18 mouse cellular contexts compared by ENCODE assay signal in the genomic region with DNA sequence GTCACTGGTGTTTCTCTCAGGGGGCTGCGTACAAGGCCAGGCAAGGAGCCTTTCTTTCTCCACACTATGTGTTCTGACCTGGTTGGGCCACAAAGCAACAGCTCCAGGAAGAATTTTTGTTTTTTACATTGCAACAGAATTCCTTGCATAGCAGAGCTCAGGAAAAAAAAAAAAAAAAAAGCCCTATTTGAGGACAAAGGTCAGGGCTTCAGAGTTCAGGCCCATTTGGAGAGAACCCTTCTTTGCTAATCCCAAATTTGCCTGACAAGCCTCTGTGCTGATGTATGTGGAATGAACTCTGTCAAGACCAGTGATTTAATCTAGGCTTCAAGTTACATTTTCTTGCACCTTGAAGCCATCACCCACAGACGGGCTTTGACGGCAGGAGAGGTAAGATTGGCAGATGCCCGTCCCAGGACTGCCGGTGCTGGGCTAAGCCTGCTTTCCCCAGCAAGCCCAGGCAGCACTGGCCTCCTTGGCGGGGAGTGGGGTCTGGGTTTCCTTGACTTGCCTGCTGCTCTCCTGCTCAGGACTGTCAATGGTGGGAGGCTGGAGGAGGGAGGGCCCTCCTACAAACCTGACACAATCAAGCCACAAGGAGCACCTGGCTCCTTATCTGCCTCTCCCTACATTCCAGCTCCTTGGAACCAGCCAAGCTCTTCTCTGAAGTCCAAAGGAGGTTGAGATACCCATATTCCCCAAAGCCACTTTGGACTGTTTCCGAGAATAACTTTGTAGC. TPM values are rescaled to one million over a fixed set of nuclear protein-coding genes. Genes with fewer than 3 reads are reported as not detected.
DNase-seq lines count a peak whose midpoint lies in the region; ATAC-seq and TF ChIP-seq lines count a peak whose summit lies in the region.
"Had no signal": no experiment of that assay in that cellular context is flagged by ENCODE, and none has a peak within 500 bp of the region (broad histone marks: within the 10 kb centered on the region; RNA-seq: fewer than 3 reads in every experiment).

No protein-coding gene starts in this region.

- TF ChIP-seq CTCF in gastrocnemius, adult 2 months (IDR thresholded peaks at IDR 0.05), result no peak
- TF ChIP-seq CTCF in small intestine, adult 2 months (IDR thresholded peaks at IDR 0.05; ENCODE audit: extremely low read depth, insufficient read length, insufficient replicate concordance, low read depth, low read length), result no peak
- TF ChIP-seq CTCF in hindbrain, postnatal 0 days (IDR thresholded peaks at IDR 0.05; ENCODE audit: low read depth), result no peak

- no peak for TF ChIP-seq POLR2A in small intestine, adult 2 months (IDR thresholded peaks at IDR 0.05; ENCODE audit: low read depth, low read length)

- no peaks in the 10 kb centered on the region for H3K36me3 ChIP-seq in intestine, embryonic 14.5 days (ENCODE audit: control insufficient read depth, insufficient read depth, low read length)
- no peaks in the 10 kb centered on the region for H3K36me3 ChIP-seq in small intestine, adult 2 months (ENCODE audit: control insufficient read depth, insufficient read depth, low read length)
- H3K36me3 ChIP-seq in hindbrain, postnatal 0 days (ENCODE audit: insufficient read depth, low read length), result no peaks in the 10 kb centered on the region
- no peaks in the 10 kb centered on the region for H3K36me3 ChIP-seq in forebrain, embryonic 10.5 days (replicated peaks)
- H3K36me3 ChIP-seq: limb, embryonic 13.5 days; neural tube, embryonic 13.5 days had no signal

- ATAC-seq in intestine, embryonic 14.5 days (replicated peaks; ENCODE audit: low FRiP score, low TSS enrichment, low read depth), result peak; percentile 44; the same call in 1 of the 2 replicates
- ATAC-seq in hindbrain, postnatal 0 days, result no peak
- ATAC-seq: inflammation-experienced regulatory T-cells, adult 6 months had no signal

- H3K9ac ChIP-seq in intestine, embryonic 14.5 days (ENCODE audit: low read length), result no peak overlapping the region
- no peak overlapping the region for H3K9ac ChIP-seq in hindbrain, postnatal 0 days (replicated peaks; ENCODE audit: low read length)
- H3K9ac ChIP-seq: limb, embryonic 13.5 days; neural tube, embryonic 13.5 days had no signal

- WGBS in intestine, embryonic 14.5 days, result 40% methylated on average over 7 of the region's 7 CpGs
- 33% methylated on average over 7 of the region's 7 CpGs for whole genome bisulfite sequencing in small intestine, adult 2 months
- WGBS in hindbrain, postnatal 0 days, result 80% methylated on average over 7 of the region's 7 CpGs
- 72% methylated on average over 7 of the region's 7 CpGs for WGBS in forebrain, embryonic 10.5 days

- H3K4me3 ChIP-seq in gastrocnemius, adult 2 months, result no peak overlapping the region
- no peak overlapping the region for H3K4me3 ChIP-seq in intestine, embryonic 14.5 days (ENCODE audit: low read depth, low read length)
- no peak overlapping the region for H3K4me3 ChIP-seq in small intestine, adult 2 months (ENCODE audit: low read depth, low read length)
- no peak overlapping the region for H3K4me3 ChIP-seq in hindbrain, postnatal 0 days (ENCODE audit: low read length)
- H3K4me3 ChIP-seq in forebrain, embryonic 10.5 days, result no peak overlapping the region
- H3K4me3 ChIP-seq: limb, embryonic 13.5 days; neural tube, embryonic 13.5 days had no signal

- intact Hi-C loops in gastrocnemius, adult 2 months (cut with DNase I), result no loop called here

- H3K27me3 ChIP-seq in intestine, embryonic 14.5 days (replicated peaks; ENCODE audit: control insufficient read depth, insufficient read depth, low read length), result no peaks in the 10 kb centered on the region
- no peaks in the 10 kb centered on the region for H3K27me3 ChIP-seq in small intestine, adult 2 months (ENCODE audit: control insufficient read depth, insufficient read depth, low read length)
- H3K27me3 ChIP-seq in hindbrain, postnatal 0 days (ENCODE audit: insufficient read depth, low read length), result no peaks in the 10 kb centered on the region
- H3K27me3 ChIP-seq in forebrain, embryonic 10.5 days (ENCODE audit: poor library complexity, severe bottlenecking), result no peaks in the 10 kb centered on the region
- H3K27me3 ChIP-seq: limb, embryonic 13.5 days; neural tube, embryonic 13.5 days had no signal

- H3K9me3 ChIP-seq in intestine, embryonic 14.5 days (ENCODE audit: control insufficient read depth, low read length), result no peaks in the 10 kb centered on the region
- H3K9me3 ChIP-seq in hindbrain, postnatal 0 days (ENCODE audit: low read length), result no peaks in the 10 kb centered on the region
- H3K9me3 ChIP-seq in forebrain, embryonic 10.5 days, result no peaks in the 10 kb centered on the region
- H3K9me3 ChIP-seq: limb, embryonic 13.5 days; neural tube, embryonic 13.5 days had no signal

- DNase-seq in gastrocnemius, adult 2 months, result no peak
- DNase-seq in gastrocnemius, postnatal 25 days, result no peak
- DNase-seq in kidney, postnatal 14 days, result peak; percentile 12
- DNase-seq in kidney, postnatal 25 days, result no peak
- no peak for DNase-seq in intestine, embryonic 14.5 days (ENCODE audit: low spot score)
- DNase-seq in hindbrain, postnatal 0 days (ENCODE audit: low spot score), result no peak
- DNase-seq in forebrain, embryonic 10.5 days (ENCODE audit: extremely low spot score, low spot score), result no peak
- DNase-seq: adrenal gland, adult 8-10 months; gastrocnemius, postnatal 14 days had no signal

- peaks cover 21% of the 10 kb centered on the region for H3K4me1 ChIP-seq in intestine, embryonic 14.5 days (replicated peaks; ENCODE audit: control insufficient read depth, insufficient read depth, low read length)
- H3K4me1 ChIP-seq in small intestine, adult 2 months (ENCODE audit: control insufficient read depth, insufficient read depth, insufficient read length, low read length), result peaks cover 11% of the 10 kb centered on the region
- H3K4me1 ChIP-seq in hindbrain, postnatal 0 days (ENCODE audit: insufficient read depth, low read length), result no peaks in the 10 kb centered on the region
- no peaks in the 10 kb centered on the region for H3K4me1 ChIP-seq in forebrain, embryonic 10.5 days
- H3K4me1 ChIP-seq: neural tube, embryonic 13.5 days had no signal

- H3K4me2 ChIP-seq in intestine, embryonic 14.5 days (ENCODE audit: low read length), result no peak overlapping the region
- H3K4me2 ChIP-seq in hindbrain, postnatal 0 days (ENCODE audit: low read depth, low read length), result no peak overlapping the region
- H3K4me2 ChIP-seq: limb, embryonic 13.5 days; neural tube, embryonic 13.5 days had no signal

- H3K27ac ChIP-seq in gastrocnemius, adult 2 months, result peak overlapping the region; percentile 21; the same call in 1 of the 2 replicates
- peak overlapping the region; percentile 75 for H3K27ac ChIP-seq in intestine, embryonic 14.5 days (ENCODE audit: low read depth)
- peak overlapping the region; percentile 45; the same call in 1 of the 2 replicates for H3K27ac ChIP-seq in small intestine, adult 2 months (ENCODE audit: insufficient read depth, low read depth, low read length)
- H3K27ac ChIP-seq in hindbrain, postnatal 0 days, result no peak overlapping the region
- no peak overlapping the region for H3K27ac ChIP-seq in forebrain, embryonic 10.5 days
- H3K27ac ChIP-seq: limb, embryonic 13.5 days; neural tube, embryonic 13.5 days had no signal

RNA-seq across cellular contexts. Expression of a gene that starts 40.4 kb away (rescaled TPM):
- total RNA-seq in gastrocnemius, adult 2 months (2021), result not detected
- total RNA-seq in gastrocnemius, postnatal 25 days (2021), result not detected
- polyA plus RNA-seq in intestine, embryonic 14.5 days (2014; fragmentation: Nextera tagmentation; extraction: Ambion mirVana), result not detected in 2 replicates
- 0.30 and 3.7 TPM in 2 replicates for polyA plus RNA-seq in small intestine, adult 2 months (2012; rRNA removed)
- total RNA-seq in hindbrain, postnatal 0 days (2014; rRNA removed), result not detected in 2 replicates
- polyA plus RNA-seq in hindbrain, postnatal 0 days (2015; fragmentation: Nextera tagmentation; extraction: Ambion mirVana), result not detected in 2 replicates
- not detected in 2 replicates for polyA plus RNA-seq in forebrain, embryonic 10.5 days (2016; fragmentation: Nextera tagmentation; extraction: Ambion mirVana)
- total RNA-seq: gastrocnemius, postnatal 14 days; layer of hippocampus, postnatal 10 days; MEL had no signal
- polyA plus RNA-seq: cortical plate, adult 2 months; forebrain, embryonic 11.5 days; inflammation-experienced regulatory T-cells, adult 6 months; limb, embryonic 13.5 days; midbrain, embryonic 14.5 days; neural tube, embryonic 13.5 days had no signal

RNA-seq across cellular contexts. Expression of a gene that starts 58.3 kb away (rescaled TPM):
- 100 to 1,000 TPM; 212 to 217 TPM for total RNA-seq in gastrocnemius, adult 2 months (2021)
- 100 to 1,000 TPM; 183 to 204 TPM for total RNA-seq in gastrocnemius, postnatal 25 days (2021)
- 21.6 and 22.2 TPM in 2 replicates for polyA plus RNA-seq in intestine, embryonic 14.5 days (2014; fragmentation: Nextera tagmentation; extraction: Ambion mirVana)
- 5.1 and 14.7 TPM in 2 replicates for polyA plus RNA-seq in small intestine, adult 2 months (2012; rRNA removed)
- 11.2 and 11.7 TPM in 2 replicates for total RNA-seq in hindbrain, postnatal 0 days (2014; rRNA removed)
- polyA plus RNA-seq in hindbrain, postnatal 0 days (2015; fragmentation: Nextera tagmentation; extraction: Ambion mirVana), result 5.7 and 6.1 TPM in 2 replicates
- polyA plus RNA-seq in forebrain, embryonic 10.5 days (2016; fragmentation: Nextera tagmentation; extraction: Ambion mirVana), result 6.5 and 7.1 TPM in 2 replicates

Comparison
In these comparisons a context has a peak if more than half of its experiments do, and no peak if none do; other contexts are left out.
1. H3K27ac ChIP-seq: peak in gastrocnemius, adult 2 months (single experiment), intestine, embryonic 14.5 days (single experiment) and small intestine, adult 2 months (single experiment); none in hindbrain, postnatal 0 days (single experiment) and forebrain, embryonic 10.5 days (single experiment).